Mouse (Mus musculus) limb, embryonic 13.5 days (tissue): ENCODE data around the gene Cmpk1. TPM values are rescaled to one million over a fixed set of nuclear protein-coding genes. Genes with fewer than 3 reads are reported as not detected.

Experiments
- ATAC-seq: fragments of 200-750 bp; cut with Nextera tagmentation; 2 replicates; pipeline ENCODE4 v1.8.0; 2017; ENCODE audit warnings: low read depth, moderate number of reproducible peaks, moderate TSS enrichment; ENCODE audit not compliant: low FRiP score
- H3K27ac ChIP-seq: fragments of 300-500 bp; sonication (generic); 2 replicates; pipeline ENCODE4 v1.5.1; 2015; ENCODE audit warnings: inconsistent platforms, mild to moderate bottlenecking, moderate library complexity
- H3K27me3 ChIP-seq: fragments of 300-500 bp; sonication (generic); 2 replicates; pipeline ENCODE4 v1.6.1; 2015; ENCODE audit warnings: mild to moderate bottlenecking, inconsistent platforms
- H3K36me3 ChIP-seq: fragments of 300-500 bp; sonication (generic); 2 replicates; pipeline ENCODE4 v1.6.1; 2015; ENCODE audit warnings: inconsistent platforms, mild to moderate bottlenecking, moderate library complexity
- H3K4me1 ChIP-seq: fragments of 300-500 bp; sonication (generic); 2 replicates; pipeline ENCODE4 v1.6.1; 2015; ENCODE audit warnings: inconsistent platforms
- H3K4me2 ChIP-seq: fragments of 300-500 bp; sonication (generic); replicated peaks from 2 replicates; pipeline ENCODE4 v1.6.1; 2015; ENCODE audit warnings: inconsistent platforms, mild to moderate bottlenecking, moderate library complexity
- H3K4me3 ChIP-seq: fragments of 300-500 bp; sonication (generic); 2 replicates; pipeline ENCODE4 v1.5.1; 2015; ENCODE audit warnings: moderate library complexity, mild to moderate bottlenecking, inconsistent platforms
- H3K9ac ChIP-seq: fragments of 300-500 bp; sonication (generic); 2 replicates; pipeline ENCODE4 v1.6.1; 2015; ENCODE audit warnings: mild to moderate bottlenecking, inconsistent platforms
- H3K9me3 ChIP-seq: fragments of 300-500 bp; sonication (generic); 2 replicates; pipeline ENCODE4 v1.6.1; 2016; ENCODE audit warnings: inconsistent platforms
- WGBS: fragments of 180-500 bp; shearing (Covaris S2); methylation state at CpG from one replicate; pipeline ENCODE4 v1.1.7; 2015; 5-methylcytosine and 5-hydroxymethylcytosine counted together
- polyA plus RNA-seq: library from polyadenylated mRNA; unstranded; fragments of >200 nt; fragmentation: Nextera tagmentation; extraction: Ambion mirVana; gene quantifications from 2 replicates; pipeline ENCODE4 v1.2.1, GENCODE M21; 2015

The Cmpk1 gene
- polyA plus RNA-seq, 1 experiment from 2014 or later: 93.2 TPM

DNA sequence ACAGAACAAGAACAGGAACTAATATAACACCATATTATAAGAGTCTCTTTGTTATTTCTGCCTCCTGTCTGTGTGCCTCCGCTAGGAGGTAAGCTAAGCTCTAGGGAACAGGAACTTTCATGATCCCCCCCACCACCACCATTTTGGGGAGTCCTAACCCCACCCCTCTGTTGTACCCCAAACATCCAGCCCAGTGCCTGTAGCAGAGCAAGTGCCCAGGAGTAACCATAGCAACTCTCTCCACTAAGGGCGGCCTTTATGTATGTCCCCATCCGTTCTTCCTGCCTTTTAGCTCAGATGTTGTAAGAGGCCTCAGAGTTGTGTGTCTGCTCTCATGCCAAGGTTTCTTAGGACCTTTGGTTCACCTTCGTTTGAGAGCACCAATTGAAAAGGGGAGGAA, 44.9 kb downstream of the Cmpk1 start:
- H3K4me2 ChIP-seq: no peak overlapping the region
- no peak for ATAC-seq
- H3K4me3 ChIP-seq: no peak overlapping the region
- 31% methylated on average over 4 of the region's 4 CpGs for WGBS
- H3K9me3 ChIP-seq: no peaks in the 10 kb centered on the region
- H3K27ac ChIP-seq: no peak overlapping the region
- H3K27me3 ChIP-seq: peaks cover 82% of the 10 kb centered on the region
- peaks cover 17% of the 10 kb centered on the region for H3K4me1 ChIP-seq
- H3K9ac ChIP-seq: no peak overlapping the region
- H3K36me3 ChIP-seq: no peaks in the 10 kb centered on the region

DNA sequence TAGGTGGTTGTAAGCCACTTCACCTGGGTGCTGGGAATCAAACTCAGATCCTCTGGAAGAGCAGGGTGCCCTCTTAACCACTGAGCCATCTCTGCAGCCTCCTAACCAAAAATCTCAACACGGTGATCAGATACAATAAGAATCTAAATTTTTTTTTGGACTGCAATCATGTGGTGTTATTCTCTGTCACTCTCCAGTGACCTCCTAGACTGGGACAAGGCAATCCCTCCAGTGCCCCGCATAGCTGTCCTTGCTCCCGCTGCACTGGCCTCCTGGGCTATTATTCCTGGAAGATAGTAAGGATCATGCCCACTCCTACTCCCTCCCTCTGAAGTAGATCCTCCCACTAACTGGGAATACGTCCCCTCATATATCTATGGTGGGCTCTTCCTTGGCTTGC, 45.7 kb downstream of the Cmpk1 start:
- no peak for ATAC-seq
- WGBS: 79% methylated on average over 4 of the region's 4 CpGs
- no peak overlapping the region for H3K4me3 ChIP-seq
- no peaks in the 10 kb centered on the region for H3K36me3 ChIP-seq
- no peak overlapping the region for H3K27ac ChIP-seq
- H3K27me3 ChIP-seq: peaks cover 80% of the 10 kb centered on the region
- H3K4me1 ChIP-seq: peaks cover 17% of the 10 kb centered on the region
- no peak overlapping the region for H3K4me2 ChIP-seq
- H3K9me3 ChIP-seq: no peaks in the 10 kb centered on the region
- H3K9ac ChIP-seq: no peak overlapping the region

DNA sequence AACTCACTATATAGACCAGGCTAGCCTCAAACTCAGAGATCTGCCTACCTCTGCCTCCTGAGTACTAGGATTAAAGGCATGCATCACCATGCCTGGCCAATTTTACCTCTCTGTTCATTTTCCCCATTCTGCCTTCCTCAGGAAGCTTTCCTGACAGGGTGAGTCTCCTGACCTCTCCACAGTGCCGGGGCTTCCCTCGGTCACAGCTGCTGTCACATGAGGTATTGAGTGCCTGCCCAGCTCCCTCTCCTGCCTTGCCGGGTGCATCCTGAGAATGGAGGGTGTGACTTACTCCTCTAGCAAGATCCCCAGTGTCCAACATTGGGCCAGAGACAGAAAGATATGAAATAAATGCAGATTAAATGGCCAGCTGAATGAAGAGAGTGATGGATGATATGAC, 48.8 kb downstream of the Cmpk1 start:
- 57% methylated on average over 3 of the region's 3 CpGs for WGBS
- Histone ChIP-seq H3K27ac (no peak overlapping the region), H3K36me3 (no peaks in the 10 kb centered on the region), H3K4me3 (no peak overlapping the region), H3K4me1 (peaks cover 17% of the 10 kb centered on the region), H3K9me3 (no peaks in the 10 kb centered on the region), H3K9ac (no peak overlapping the region), H3K4me2 (no peak overlapping the region), H3K27me3 (peaks cover 77% of the 10 kb centered on the region)
- ATAC-seq: no peak

GRCm38 (mm10) chr4:114937459-114938047, 49.5 kb downstream of the Cmpk1 start:
- no peak overlapping the region for H3K9ac ChIP-seq
- no peak overlapping the region for H3K4me2 ChIP-seq
- no peak overlapping the region for H3K27ac ChIP-seq
- 36% methylated on average over 4 of the region's 4 CpGs for WGBS
- H3K27me3 ChIP-seq: peaks cover 80% of the 10 kb centered on the region
- no peaks in the 10 kb centered on the region for H3K9me3 ChIP-seq
- 0 out of 2 replicates have a peak, but pooled peaks have one; percentile 10 for ATAC-seq
- H3K36me3 ChIP-seq: no peaks in the 10 kb centered on the region
- H3K4me1 ChIP-seq: peaks cover 11% of the 10 kb centered on the region
- H3K4me3 ChIP-seq: no peak overlapping the region

GRCm38 (mm10) chr4:114934188-114934587, 52.9 kb downstream of the Cmpk1 start:
- WGBS: 90% methylated on average over 6 of the region's 6 CpGs
- Histone ChIP-seq H3K4me2 (no peak overlapping the region), H3K9ac (no peak overlapping the region), H3K4me3 (no peak overlapping the region), H3K4me1 (no peaks in the 10 kb centered on the region), H3K36me3 (no peaks in the 10 kb centered on the region), H3K9me3 (no peaks in the 10 kb centered on the region), H3K27me3 (peaks cover 88% of the 10 kb centered on the region), H3K27ac (no peak overlapping the region)
- no peak for ATAC-seq

DNA sequence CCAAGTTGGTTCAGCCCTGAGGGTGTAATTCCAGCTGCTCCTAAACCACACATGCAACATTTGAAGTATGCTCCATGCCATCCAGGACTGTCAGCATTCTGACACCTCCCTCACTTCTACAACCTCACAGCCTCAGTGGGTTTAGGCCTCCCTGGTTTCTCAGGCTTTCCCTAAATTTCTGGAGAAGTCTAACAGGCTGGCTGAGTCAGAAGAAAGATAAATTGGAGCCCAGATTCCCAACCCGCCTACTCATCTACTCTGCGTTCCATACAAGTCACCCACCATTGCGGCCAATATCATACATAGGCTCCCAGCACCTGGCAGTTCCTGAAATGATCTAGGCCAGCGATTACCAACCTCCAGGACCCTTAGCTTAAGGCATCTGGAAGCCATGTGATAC, 54.3 kb downstream of the Cmpk1 start:
- WGBS: 67% methylated on average over 4 of the region's 4 CpGs
- H3K27me3 ChIP-seq: peaks cover 89% of the 10 kb centered on the region

GRCm38 (mm10) chr4:114929155-114929554, 57.9 kb downstream of the Cmpk1 start:
- H3K36me3 ChIP-seq: no peaks in the 10 kb centered on the region
- H3K4me1 ChIP-seq: peaks cover 13% of the 10 kb centered on the region
- WGBS: 37% methylated on average over 15 of the region's 15 CpGs
- H3K9me3 ChIP-seq: no peaks in the 10 kb centered on the region
- H3K27me3 ChIP-seq: peaks cover 97% of the 10 kb centered on the region
- H3K9ac ChIP-seq: no peak overlapping the region
- no peak for ATAC-seq
- no peak overlapping the region for H3K4me2 ChIP-seq
- no peak overlapping the region for H3K4me3 ChIP-seq
- H3K27ac ChIP-seq: no peak overlapping the region

More for the DNA sequence above, 54.3 kb downstream of the Cmpk1 start:
- no peak for ATAC-seq
- Histone ChIP-seq H3K9ac (no peak overlapping the region), H3K4me1 (no peaks in the 10 kb centered on the region), H3K27ac (no peak overlapping the region), H3K4me3 (no peak overlapping the region), H3K9me3 (no peaks in the 10 kb centered on the region), H3K36me3 (no peaks in the 10 kb centered on the region), H3K4me2 (no peak overlapping the region)

- Histone ChIP-seq H3K4me1 (peaks cover 13% of the 10 kb centered on the region), H3K4me3 (peak within 1 kb of the TSS; percentile 45), H3K27me3 (peaks cover 95% of the 10 kb centered on the region), H3K27ac (no peak within 1 kb of the TSS), H3K36me3 (no peaks in the 10 kb centered on the region), H3K4me2 (peak within 1 kb of the TSS; percentile 72), H3K9ac (peak within 1 kb of the TSS; percentile 45), H3K9me3 (no peaks in the 10 kb centered on the region)
- whole genome bisulfite sequencing: under 1% methylated on average over 23 of the region's 25 CpGs
- no peak for ATAC-seq
Measured at GRCm38 (mm10) chr4:114925917-114926312, 61.1 kb downstream of the Cmpk1 start, which contains the start of gene Foxe3. Gene Foxe3 (minus strand): TSS chr4:114926013.

GRCm38 (mm10) chr4:114924971-114925916, 61.8 kb downstream of the Cmpk1 start:
- under 1% methylated on average over 121 of the region's 125 CpGs for WGBS
- H3K27me3 ChIP-seq: peaks cover 94% of the 10 kb centered on the region
- peak overlapping the region; percentile 72 for H3K4me2 ChIP-seq
- H3K4me1 ChIP-seq: peaks cover 13% of the 10 kb centered on the region
- no peak overlapping the region for H3K27ac ChIP-seq
- no peaks in the 10 kb centered on the region for H3K36me3 ChIP-seq
- ATAC-seq: no peak
- H3K9me3 ChIP-seq: no peaks in the 10 kb centered on the region
- peak overlapping the region; percentile 45 for H3K9ac ChIP-seq
- H3K4me3 ChIP-seq: peak overlapping the region; percentile 45

GRCm38 (mm10) chr4:114917091-114917490, 70.0 kb downstream of the Cmpk1 start:
- no peak for ATAC-seq
- 0 out of 2 replicates have a peak, but pooled peaks cover 5% of the 10 kb centered on the region for H3K4me1 ChIP-seq
- H3K9ac ChIP-seq: no peak overlapping the region
- H3K9me3 ChIP-seq: no peaks in the 10 kb centered on the region
- no peak overlapping the region for H3K27ac ChIP-seq
- peaks cover 95% of the 10 kb centered on the region for H3K27me3 ChIP-seq
- H3K4me2 ChIP-seq: no peak overlapping the region
- no peak overlapping the region for H3K4me3 ChIP-seq
- WGBS: 35% methylated on average over 2 of the region's 2 CpGs
- H3K36me3 ChIP-seq: no peaks in the 10 kb centered on the region

- no peak overlapping the region for H3K9ac ChIP-seq
Measured at GRCm38 (mm10) chr4:114916056-114916455, 71.0 kb downstream of the Cmpk1 start.

GRCm38 (mm10) chr4:114913594-114913962, 73.5 kb downstream of the Cmpk1 start:
- WGBS: 1% methylated on average over 13 of the region's 13 CpGs

More at GRCm38 (mm10) chr4:114916056-114916455, 71.0 kb downstream of the Cmpk1 start:
- H3K27ac ChIP-seq: no peak overlapping the region
- no peaks in the 10 kb centered on the region for H3K36me3 ChIP-seq
- WGBS: 34% methylated on average over 4 of the region's 4 CpGs
- H3K4me1 ChIP-seq: 0 out of 2 replicates have a peak, but pooled peaks cover 5% of the 10 kb centered on the region
- H3K9me3 ChIP-seq: no peaks in the 10 kb centered on the region
- H3K4me3 ChIP-seq: no peak overlapping the region
- H3K27me3 ChIP-seq: peaks cover 96% of the 10 kb centered on the region
- no peak for ATAC-seq
- H3K4me2 ChIP-seq: no peak overlapping the region

More at GRCm38 (mm10) chr4:114913594-114913962, 73.5 kb downstream of the Cmpk1 start:
- peaks cover 13% of the 10 kb centered on the region for H3K4me1 ChIP-seq
- H3K4me3 ChIP-seq: no peak overlapping the region
- H3K27me3 ChIP-seq: peaks cover 99% of the 10 kb centered on the region
- no peak overlapping the region for H3K27ac ChIP-seq
- no peaks in the 10 kb centered on the region for H3K36me3 ChIP-seq
- no peaks in the 10 kb centered on the region for H3K9me3 ChIP-seq
- no peak overlapping the region for H3K4me2 ChIP-seq
- H3K9ac ChIP-seq: no peak overlapping the region
- ATAC-seq: 0 out of 2 replicates have a peak, but pooled peaks have one; percentile 20
